Mouse (Mus musculus): ENCODE measurements around the gene Cd59b.

DNA sequence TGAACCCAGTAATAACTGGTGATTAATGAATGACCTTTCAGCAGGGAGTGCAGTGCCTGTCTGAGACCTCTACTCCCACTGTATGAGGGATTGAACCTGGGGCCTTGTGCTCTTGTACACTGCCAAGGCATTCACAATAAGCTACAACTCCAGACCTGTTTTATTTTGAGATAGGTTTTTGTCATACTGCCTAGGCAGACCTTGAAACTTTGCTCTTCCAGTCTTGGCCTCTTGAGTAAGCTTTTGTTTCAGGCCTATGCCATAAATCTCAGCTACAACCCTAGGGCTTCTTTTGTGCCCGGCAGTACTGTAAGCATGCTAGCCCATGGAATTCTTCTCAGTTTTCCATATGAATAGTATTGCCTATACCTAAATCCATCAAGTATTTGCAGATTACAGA is 49.4 kb downstream of the Cd59b start:
- TF ChIP-seq CTCF (IDR thresholded peaks at IDR 0.05; ENCODE audit: borderline replicate concordance, insufficient read depth, low read length) (no peak), POLR2A (IDR thresholded peaks at IDR 0.05; ENCODE audit: low read depth, low read length) (no peak)
